Mouse (Mus musculus) cerebellum, postnatal 10 days (tissue): ENCODE data around the gene Guca2b.
A peak's percentile ranks its signal among the peaks of the same experiment; 100 is the strongest.

Experiments used
- DNase-seq, 2 experiments: peaks; one replicate each; pipeline ENCODE4 v3.0.0; 2021; ENCODE audit warnings: mixed read lengths in 2 of 2

Guca2b gene

GRCm38 (mm10) chr4:119658731-119659130 is at the start of gene Guca2b:
TSS of gene Guca2b (minus strand) at chr4:119658954.
- no peak for DNase-seq

GRCm38 (mm10) chr4:119707751-119708150 is 49.0 kb upstream of the Guca2b start:
- no peak for DNase-seq

- DNase-seq, result no peak
Observed at GRCm38 (mm10) chr4:119707326-119707725, 48.6 kb upstream of the Guca2b start.

- peak; percentile 31 to 39 for DNase-seq
Observed at GRCm38 (mm10) chr4:119703965-119704364, 45.2 kb upstream of the Guca2b start.

GRCm38 (mm10) chr4:119701269-119701954 is 42.7 kb upstream of the Guca2b start:
- DNase-seq, result no peak

- DNase-seq, result peak; percentile 22 to 36
Observed at GRCm38 (mm10) chr4:119698339-119698738, 39.6 kb upstream of the Guca2b start.

GRCm38 (mm10) chr4:119685746-119686145 is 27.0 kb upstream of the Guca2b start:
- DNase-seq, result no peak

- DNase-seq, result peak; percentile 44 to 68
Observed at GRCm38 (mm10) chr4:119682596-119682995, 23.8 kb upstream of the Guca2b start.

- DNase-seq, result peak in 1 of 2 experiments; percentile 43
Observed at GRCm38 (mm10) chr4:119672685-119673084, 13.9 kb upstream of the Guca2b start.

- DNase-seq, result no peak
Observed at GRCm38 (mm10) chr4:119671164-119671563, 12.4 kb upstream of the Guca2b start.

GRCm38 (mm10) chr4:119670736-119671135 is 12.0 kb upstream of the Guca2b start:
- peak; percentile 51 to 60 for DNase-seq

- DNase-seq, result no peak
Observed at GRCm38 (mm10) chr4:119670210-119670555, 11.4 kb upstream of the Guca2b start.

GRCm38 (mm10) chr4:119669356-119670209 is 10.8 kb upstream of the Guca2b start:
- no peak for DNase-seq

- DNase-seq, result no peak
Observed at GRCm38 (mm10) chr4:119668596-119668995, 9.8 kb upstream of the Guca2b start.

- no peak for DNase-seq
Observed at GRCm38 (mm10) chr4:119668185-119668584, 9.4 kb upstream of the Guca2b start.

- DNase-seq, result peak; percentile 69 to 78
Observed at GRCm38 (mm10) chr4:119667454-119667853, 8.7 kb upstream of the Guca2b start.

GRCm38 (mm10) chr4:119666116-119666515 is 7.4 kb upstream of the Guca2b start:
- no peak for DNase-seq

- no peak for DNase-seq
Observed at GRCm38 (mm10) chr4:119665166-119665565, 6.4 kb upstream of the Guca2b start.

GRCm38 (mm10) chr4:119663409-119664095 is 4.8 kb upstream of the Guca2b start:
- no peak for DNase-seq

- no peak for DNase-seq
Observed at GRCm38 (mm10) chr4:119662976-119663375, 4.2 kb upstream of the Guca2b start.

GRCm38 (mm10) chr4:119662151-119662550 is 3.4 kb upstream of the Guca2b start:
- DNase-seq, result no peak

GRCm38 (mm10) chr4:119660007-119660406 is 1.3 kb upstream of the Guca2b start:
- no peak for DNase-seq

- DNase-seq, result no peak
Observed at GRCm38 (mm10) chr4:119658246-119658645, 508 bp downstream of the Guca2b start.
